Mouse (Mus musculus) liver, embryonic 11.5 days (tissue): ENCODE measurements around the gene Gm49366. TPM values are rescaled to one million over a fixed set of nuclear protein-coding genes. Genes with fewer than 3 reads are reported as not detected.
"Not testable (repeated sequence)": the region's sequence is repeated elsewhere in the genome, so short reads cannot be mapped to it uniquely, and the experiment has no call there.

Source experiments
- ATAC-seq: fragments of 200-750 bp; cut with Nextera tagmentation; replicated peaks from 2 replicates; pipeline ENCODE4 v1.8.0; 2017; ENCODE audit warnings: moderate number of reproducible peaks, mild to moderate bottlenecking, moderate TSS enrichment, moderate library complexity; ENCODE audit not compliant: low FRiP score
- DNase-seq: peaks from one replicate; pipeline ENCODE4 v3.0.0-alpha.2; 2017; ENCODE audit warnings: low spot score
- H3K27ac ChIP-seq: fragments of 300-500 bp; sonication (generic); 2 replicates; pipeline ENCODE4 v1.5.1; 2014; ENCODE audit warnings: mild to moderate bottlenecking, low read depth, low read length, control low read depth
- H3K27me3 ChIP-seq: fragments of 300-500 bp; sonication (generic); replicated peaks from 2 replicates; pipeline ENCODE4 v1.6.1; 2014; ENCODE audit warnings: low read length, mixed read lengths; ENCODE audit not compliant: control insufficient read depth, insufficient read depth
- H3K36me3 ChIP-seq: fragments of 300-500 bp; sonication (generic); 2 replicates; pipeline ENCODE4 v1.6.1; 2014; ENCODE audit warnings: mild to moderate bottlenecking, low read length, moderate library complexity, mixed read lengths; ENCODE audit not compliant: control insufficient read depth, insufficient read depth
- H3K4me1 ChIP-seq: fragments of 300-500 bp; sonication (generic); replicated peaks from 2 replicates; pipeline ENCODE4 v1.6.1; 2014; ENCODE audit warnings: low read length, mixed read lengths; ENCODE audit not compliant: control insufficient read depth, insufficient read depth
- H3K4me2 ChIP-seq: fragments of 300-500 bp; sonication (generic); 2 replicates; pipeline ENCODE4 v1.6.1; 2014; ENCODE audit warnings: mild to moderate bottlenecking, control low read depth, moderate library complexity
- H3K4me3 ChIP-seq: fragments of 300-500 bp; sonication (generic); 2 replicates; pipeline ENCODE4 v1.5.1; 2014; ENCODE audit warnings: low read depth, low read length, control low read depth
- H3K9ac ChIP-seq: fragments of 300-500 bp; sonication (generic); 2 replicates; pipeline ENCODE4 v1.6.1; 2014; ENCODE audit warnings: low read depth, low read length, control low read depth
- H3K9me3 ChIP-seq: fragments of 300-500 bp; sonication (generic); 2 replicates; pipeline ENCODE4 v1.6.1; 2016; ENCODE audit warnings: low read length, inconsistent platforms, mixed read lengths; ENCODE audit not compliant: control insufficient read depth
- WGBS: fragments of 180-500 bp; shearing (Covaris S2); extraction: QIAGEN DNeasy Blood & Tissue Kit; methylation state at CpG from one replicate; pipeline ENCODE4 v1.1.7; 2014; 5-methylcytosine and 5-hydroxymethylcytosine counted together
- polyA plus RNA-seq: library from polyadenylated mRNA; unstranded; fragments of >200 nt; fragmentation: Nextera tagmentation; extraction: Ambion mirVana; gene quantifications from 2 replicates; pipeline ENCODE4 v1.2.1, GENCODE M21; 2014

Gm49366 gene
- polyA plus RNA-seq, 1 experiment from 2014 or later = not detected

DNA sequence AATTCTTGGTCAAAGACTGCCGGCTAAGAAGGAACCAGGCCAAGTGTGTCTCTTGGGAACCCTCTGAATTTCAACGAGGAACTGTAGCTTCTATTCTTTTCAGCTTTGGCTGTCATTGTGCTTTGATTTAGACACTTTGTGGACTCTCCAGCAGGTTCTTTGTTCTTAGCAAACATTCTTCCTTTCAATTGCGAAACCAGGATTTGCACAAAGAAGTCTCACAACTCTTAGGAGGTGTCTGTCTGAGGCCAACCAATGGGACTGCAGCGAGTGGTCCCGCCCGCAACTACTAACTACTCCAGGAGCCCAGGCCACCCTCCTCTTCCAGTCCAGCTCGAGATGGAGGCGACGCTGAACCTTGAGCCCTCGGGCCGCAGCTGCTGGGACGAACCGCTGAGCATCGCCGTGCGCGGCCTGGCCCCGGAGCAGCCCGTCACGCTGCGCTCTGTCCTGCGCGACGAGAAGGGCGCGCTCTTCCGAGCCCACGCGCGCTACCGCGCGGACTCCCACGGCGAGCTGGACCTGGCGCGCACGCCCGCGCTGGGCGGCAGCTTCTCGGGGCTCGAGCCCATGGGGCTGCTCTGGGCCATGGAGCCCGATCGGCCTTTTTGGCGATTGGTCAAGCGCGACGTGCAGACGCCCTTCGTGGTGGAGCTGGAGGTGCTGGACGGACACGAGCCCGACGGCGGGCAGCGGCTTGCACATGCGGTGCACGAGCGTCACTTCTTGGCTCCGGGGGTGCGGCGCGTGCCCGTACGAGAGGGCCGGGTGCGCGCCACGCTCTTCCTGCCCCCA lies 29.4 kb upstream of the Gm49366 start, which contains the start of gene Acot1:
TSS of gene Acot1 (plus strand) at position 320 of the 795 bp plus-strand sequence.
- not testable (repeated sequence) for H3K27ac ChIP-seq, H3K36me3 ChIP-seq, H3K9ac ChIP-seq, H3K4me1 ChIP-seq, DNase-seq, H3K9me3 ChIP-seq
- peaks cover 11% of the 10 kb centered on the region; the same call in 1 of the 2 replicates for H3K27me3 ChIP-seq
- peak within 1 kb of the TSS; percentile 42 for H3K4me3 ChIP-seq
- peak within 1 kb of the TSS; percentile 56 for H3K4me2 ChIP-seq
- WGBS = 3% methylated on average over 56 of the region's 70 CpGs
- peak; percentile 68 for ATAC-seq

DNA sequence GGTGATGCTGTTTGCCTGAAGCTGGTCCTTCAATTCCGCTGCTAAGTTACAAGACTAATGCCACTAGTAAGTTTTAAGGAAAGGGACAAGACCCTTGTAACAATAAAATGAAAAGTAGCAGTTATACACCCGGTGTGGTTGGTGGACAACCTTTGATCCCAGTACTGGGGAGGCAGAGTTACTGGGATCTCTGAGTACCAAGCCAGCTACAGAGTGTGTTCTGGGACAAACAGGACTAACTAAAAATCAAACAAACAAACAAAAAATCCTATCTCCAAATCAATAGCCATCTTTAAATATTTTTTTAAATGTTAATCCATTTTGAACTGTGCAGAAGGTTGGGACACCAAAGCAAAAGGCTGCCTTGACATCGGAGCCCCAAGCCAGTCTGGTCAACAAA lies 28.5 kb upstream of the Gm49366 start:
- no peak overlapping the region; the same call in 1 of the 2 replicates for H3K27ac ChIP-seq
- DNase-seq (no peak), ATAC-seq (no peak)
- H3K9me3 ChIP-seq = no peaks in the 10 kb centered on the region
- H3K27me3 ChIP-seq = peaks cover 11% of the 10 kb centered on the region; the same call in 1 of the 2 replicates
- H3K4me1 ChIP-seq = no peaks in the 10 kb centered on the region
- H3K36me3 ChIP-seq = no peaks in the 10 kb centered on the region; the same call in 1 of the 2 replicates
- 80% methylated on average over 3 of the region's 3 CpGs for WGBS
- H3K4me3 ChIP-seq = peak overlapping the region; percentile 42
- peak overlapping the region; percentile 56 for H3K4me2 ChIP-seq
- H3K9ac ChIP-seq = no peak overlapping the region

DNA sequence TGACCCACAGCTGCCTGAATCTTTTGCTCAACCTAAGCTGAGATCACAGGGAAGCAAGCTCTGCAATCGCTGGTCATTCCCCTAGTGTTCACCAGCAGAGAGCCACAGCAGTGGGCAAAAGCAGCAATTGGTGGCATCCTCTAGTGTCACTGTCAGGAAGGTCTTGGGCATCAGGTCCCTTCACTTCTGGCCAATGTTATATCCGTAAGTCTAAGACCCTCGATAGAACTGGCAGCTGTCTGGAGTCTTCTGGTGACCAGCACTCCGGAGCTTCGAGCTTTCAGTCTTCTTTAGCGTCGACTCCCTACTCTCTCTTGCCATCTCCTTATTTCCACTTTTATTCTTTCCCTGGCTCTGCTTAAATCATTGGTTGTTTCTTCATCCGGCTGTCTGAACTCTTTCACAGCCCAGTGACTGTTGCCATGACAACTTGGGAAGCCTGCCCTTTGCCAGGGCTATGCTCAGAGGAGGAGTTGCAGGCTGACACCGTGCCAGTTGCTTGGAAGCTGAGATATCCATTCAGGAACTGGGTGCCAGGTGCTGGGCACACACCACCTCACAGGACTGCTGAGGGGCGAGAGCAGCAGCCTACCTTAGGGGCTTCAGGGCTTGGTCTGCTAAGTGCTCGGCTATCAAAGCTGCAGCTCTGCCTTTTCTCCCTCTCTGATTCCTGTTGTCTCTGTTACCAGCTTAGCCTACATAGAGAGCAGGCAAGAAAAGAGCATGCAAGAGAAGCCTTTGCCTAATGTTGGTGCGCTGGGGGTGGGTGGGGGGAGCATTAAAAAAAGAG lies 27.3 kb upstream of the Gm49366 start:
- WGBS = 64% methylated on average over 12 of the region's 12 CpGs
- H3K4me3 ChIP-seq = no peak overlapping the region
- no peak overlapping the region for H3K9ac ChIP-seq
- H3K4me2 ChIP-seq = peak overlapping the region; percentile 56; the same call in 1 of the 2 replicates
- no peaks in the 10 kb centered on the region for H3K4me1 ChIP-seq
- no peaks in the 10 kb centered on the region; the same call in 1 of the 2 replicates for H3K36me3 ChIP-seq
- DNase-seq (no peak), ATAC-seq (no peak)
- H3K27ac ChIP-seq = no peak overlapping the region
- peaks cover 11% of the 10 kb centered on the region; the same call in 1 of the 2 replicates for H3K27me3 ChIP-seq
- H3K9me3 ChIP-seq = no peaks in the 10 kb centered on the region

- WGBS = 71% methylated on average over 6 of the region's 6 CpGs
- H3K9me3 ChIP-seq = no peaks in the 10 kb centered on the region
- ATAC-seq = no peak
These were observed 25.6 kb upstream of the Gm49366 start for GRCm38 (mm10) chr12:84013130-84013529.

DNA sequence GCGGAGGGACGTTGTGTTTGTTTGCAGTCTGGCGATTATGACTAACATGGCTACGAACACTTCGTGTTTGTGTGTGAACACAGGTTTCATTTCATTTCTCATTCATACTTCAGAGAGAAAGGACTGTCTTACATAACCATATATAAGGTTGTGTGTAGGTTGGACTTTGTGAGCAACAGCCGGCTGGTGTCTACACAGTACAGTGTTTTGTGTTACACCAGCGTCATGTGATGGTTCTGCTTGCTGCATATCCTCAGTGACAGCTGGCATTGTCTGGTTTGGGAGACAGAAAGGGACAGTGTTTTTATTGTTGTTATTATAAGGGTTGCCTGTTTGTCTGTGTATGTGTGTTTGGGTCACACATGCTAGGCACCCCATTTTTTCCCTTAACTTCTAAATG lies 25.0 kb upstream of the Gm49366 start:
- Histone ChIP-seq H3K9ac (no peak overlapping the region), H3K27me3 (peaks cover 11% of the 10 kb centered on the region; the same call in 1 of the 2 replicates), H3K4me2 (no peak overlapping the region), H3K4me3 (no peak overlapping the region), H3K36me3 (no peaks in the 10 kb centered on the region; the same call in 1 of the 2 replicates), H3K4me1 (no peaks in the 10 kb centered on the region), H3K27ac (no peak overlapping the region), H3K9me3 (no peaks in the 10 kb centered on the region)
- DNase-seq (no peak), ATAC-seq (no peak)
- WGBS = 87% methylated on average over 7 of the region's 7 CpGs

More at GRCm38 (mm10) chr12:84013130-84013529, 25.6 kb upstream of the Gm49366 start:
- no peak overlapping the region for H3K9ac ChIP-seq
- H3K36me3 ChIP-seq = no peaks in the 10 kb centered on the region; the same call in 1 of the 2 replicates
- DNase-seq = no peak
- no peak overlapping the region for H3K4me2 ChIP-seq
- no peak overlapping the region for H3K27ac ChIP-seq
- peaks cover 11% of the 10 kb centered on the region; the same call in 1 of the 2 replicates for H3K27me3 ChIP-seq
- no peak overlapping the region for H3K4me3 ChIP-seq
- H3K4me1 ChIP-seq = no peaks in the 10 kb centered on the region

DNA sequence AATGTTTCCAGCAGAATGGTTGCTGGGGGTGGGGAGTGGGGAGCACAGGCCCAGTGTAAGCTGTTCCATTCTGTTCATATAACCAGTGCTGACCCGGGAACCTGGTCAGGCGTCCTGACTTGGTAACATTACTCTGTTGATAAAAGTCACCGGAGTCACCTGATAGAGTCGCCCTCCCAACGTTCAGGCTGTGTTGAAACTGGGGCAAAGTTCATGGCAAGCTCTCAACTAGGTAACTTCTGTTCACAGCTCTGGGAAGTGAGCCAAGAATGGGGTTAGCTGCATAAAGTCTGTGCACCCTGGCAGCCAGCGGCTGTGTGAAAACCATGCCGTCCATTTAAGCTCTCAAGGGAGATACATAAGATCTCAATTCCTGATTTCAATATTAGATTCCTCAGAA lies 18.2 kb upstream of the Gm49366 start:
- WGBS = 51% methylated on average over 7 of the region's 7 CpGs
- not testable (repeated sequence) for H3K4me1 ChIP-seq, H3K4me2 ChIP-seq, H3K9ac ChIP-seq, DNase-seq, H3K9me3 ChIP-seq, H3K4me3 ChIP-seq, H3K27ac ChIP-seq, H3K36me3 ChIP-seq, H3K27me3 ChIP-seq
- peak; percentile 65 for ATAC-seq

DNA sequence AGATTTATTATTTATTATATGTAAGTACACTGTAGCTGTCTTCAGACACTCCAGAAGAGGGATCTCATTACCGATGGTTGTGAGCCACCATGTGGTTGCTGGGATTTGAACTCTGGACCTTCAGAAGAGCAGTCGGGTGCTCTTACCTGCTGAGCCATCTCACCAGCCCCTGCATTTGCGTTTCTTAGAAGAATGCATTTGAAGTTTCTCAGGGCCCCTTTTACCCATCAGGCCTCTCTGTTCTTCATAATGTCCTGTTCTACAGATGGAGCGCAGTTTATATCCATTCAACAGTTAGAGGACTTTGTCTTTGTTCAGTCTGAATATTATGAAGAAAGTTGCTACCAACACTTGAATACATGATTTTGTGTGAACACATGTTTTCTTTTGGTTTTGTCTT lies 16.5 kb upstream of the Gm49366 start:
- not testable (repeated sequence) for H3K9me3 ChIP-seq, H3K27me3 ChIP-seq, DNase-seq, H3K27ac ChIP-seq, H3K4me1 ChIP-seq, H3K36me3 ChIP-seq, H3K4me3 ChIP-seq, H3K4me2 ChIP-seq, ATAC-seq, H3K9ac ChIP-seq
- WGBS = 91% methylated on average over 4 of the region's 4 CpGs

DNA sequence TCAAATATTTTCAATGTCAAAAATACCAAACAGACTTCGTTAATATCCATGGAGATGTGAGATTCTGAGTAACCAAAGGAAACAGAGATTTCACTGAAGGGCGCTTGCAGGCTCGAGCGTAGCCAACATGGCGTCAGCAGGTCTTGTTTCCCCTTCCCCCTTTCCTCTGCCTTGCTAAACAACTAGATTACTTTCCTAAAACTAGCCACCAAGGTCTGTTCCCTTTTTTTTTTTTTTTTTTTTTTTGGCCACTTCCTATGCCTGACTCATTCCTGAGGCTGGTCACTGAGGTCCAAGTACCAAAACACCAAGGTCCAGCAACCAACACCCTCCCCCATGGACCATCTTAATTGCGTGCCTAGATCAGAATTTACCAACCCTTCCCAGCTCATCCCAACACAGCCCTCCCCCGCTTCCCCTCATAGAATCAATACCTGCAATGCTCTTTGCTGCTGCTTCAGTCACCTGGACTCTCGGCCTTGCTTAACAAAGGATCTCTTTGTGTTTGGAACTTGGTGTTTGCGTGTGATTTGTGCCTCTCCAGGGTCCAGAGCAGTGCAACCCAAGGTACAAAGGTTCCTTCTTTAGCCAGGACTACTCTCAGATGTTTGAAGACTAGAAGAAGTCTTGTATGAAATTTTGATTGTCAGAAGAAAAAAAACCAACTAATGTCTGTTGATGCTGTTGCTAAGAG lies 15.5 kb upstream of the Gm49366 start:
- Histone ChIP-seq H3K27me3 (no peaks in the 10 kb centered on the region), H3K4me3 (no peak overlapping the region), H3K27ac (no peak overlapping the region), H3K9me3 (no peaks in the 10 kb centered on the region), H3K4me2 (no peak overlapping the region), H3K9ac (no peak overlapping the region), H3K36me3 (no peaks in the 10 kb centered on the region), H3K4me1 (no peaks in the 10 kb centered on the region)
- 72% methylated on average over 9 of the region's 9 CpGs for WGBS
- no peak for ATAC-seq
- DNase-seq = no peak
